Mouse (Mus musculus): ENCODE measurements around the gene Cacna2d3.

DNA sequence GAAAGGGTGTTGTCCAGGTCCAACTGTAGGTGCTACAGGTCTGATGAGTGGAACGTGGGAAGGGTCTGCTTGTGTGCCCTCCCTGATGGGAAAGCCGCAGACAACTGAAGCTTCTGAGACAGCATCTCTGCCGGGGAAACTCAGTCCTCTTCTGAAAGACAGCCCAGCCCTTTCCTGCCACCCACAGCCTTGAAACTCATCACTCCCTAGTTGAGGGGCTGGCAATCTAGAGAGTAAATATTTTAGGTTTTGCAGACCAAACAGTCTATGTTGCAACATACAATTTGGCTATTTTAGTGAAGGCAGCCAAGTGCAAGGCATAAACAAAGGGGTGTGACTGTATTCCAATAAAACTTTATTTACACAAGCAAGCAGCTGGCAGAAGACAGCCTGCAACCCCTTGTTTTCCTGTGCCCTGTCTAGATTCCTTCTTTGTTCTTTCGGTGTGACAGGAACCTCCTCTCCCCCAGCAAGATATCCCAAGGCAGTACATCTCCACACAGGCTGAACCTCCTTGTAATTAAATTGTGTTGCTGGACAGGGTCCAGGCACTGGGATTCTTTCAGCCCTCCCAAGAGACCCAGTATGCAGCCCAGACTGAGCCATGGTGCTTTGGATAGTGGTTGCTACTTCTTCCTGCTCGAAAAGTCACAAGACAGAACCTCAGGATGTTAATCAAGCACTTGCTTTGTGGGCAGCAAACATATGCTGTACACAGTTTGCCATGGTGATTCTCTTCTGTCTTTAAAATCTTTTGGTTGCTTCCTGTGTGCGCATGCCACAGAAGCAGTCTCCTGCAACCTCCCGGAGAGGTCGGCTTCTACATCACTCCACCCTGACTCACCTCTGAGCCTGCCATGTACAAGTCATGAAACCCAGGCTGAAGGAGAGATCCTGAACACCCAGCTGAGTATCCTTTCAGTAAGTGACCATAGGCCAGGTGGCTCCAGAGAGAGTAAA lies 317.5 kb downstream of the Cacna2d3 start:
- TF ChIP-seq CTCF (IDR thresholded peaks at IDR 0.05; ENCODE audit: low read depth) (no peak), EP300 (IDR thresholded peaks at IDR 0.05; ENCODE audit: low read depth) (no peak)

Measured in heart, postnatal 0 days (tissue).